Mouse (Mus musculus): Measurements from ENCODE around the gene Vti1a.

DNA sequence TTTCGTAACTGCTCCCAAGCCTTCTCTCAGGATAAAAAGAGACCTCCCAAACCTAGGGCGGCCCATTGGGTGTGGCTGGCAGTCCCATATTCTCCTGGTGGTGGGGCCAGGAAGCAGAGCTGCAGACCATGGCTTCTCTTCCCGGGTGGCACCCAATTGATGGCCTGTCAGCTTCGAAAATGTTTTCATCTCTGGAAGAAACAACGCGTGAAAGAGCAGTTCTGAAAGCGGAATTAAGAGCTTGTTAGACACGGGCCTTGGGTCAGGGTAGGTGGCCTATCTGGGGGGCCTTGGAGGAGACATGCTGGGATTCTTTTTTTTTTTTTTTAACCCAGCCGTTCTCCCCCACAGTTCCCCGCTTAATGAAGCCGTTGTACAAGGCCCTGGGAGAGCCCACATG is 326.3 kb downstream of the Vti1a start:
- TF ChIP-seq CTCF (IDR thresholded peaks at IDR 0.05; ENCODE audit: insufficient read depth, low read depth, low read length) (no peak), POLR2A (IDR thresholded peaks at IDR 0.05; ENCODE audit: insufficient read depth, low read depth, low read length) (no peak)

Measured in olfactory bulb, adult 2 months (tissue).